Mouse (Mus musculus): ENCODE results near the gene Gdf3. TPM values are rescaled to one million over a fixed set of nuclear protein-coding genes. Genes with fewer than 3 reads are reported as not detected.
"Not testable (repeated sequence)": the region's sequence is repeated elsewhere in the genome, so short reads cannot be mapped to it uniquely, and the experiment has no call there.

The Gdf3 gene
- polyA plus RNA-seq, 1 experiment, result 8.2 TPM

- no peak overlapping the region for H3K27ac ChIP-seq (ENCODE audit: control insufficient read depth, insufficient read depth, low read depth, low read length, poor library complexity)
Observed at GRCm38 (mm10) chr6:122595637-122596036, 14.2 kb downstream of the Gdf3 start.

GRCm38 (mm10) chr6:122592905-122593304 lies 17.0 kb downstream of the Gdf3 start:
- no peak overlapping the region for H3K4me3 ChIP-seq (replicated peaks; ENCODE audit: control insufficient read depth, low read depth, low read length)
- H3K4me1 ChIP-seq (ENCODE audit: control insufficient read depth, insufficient read depth, low read length), result no peaks in the 10 kb centered on the region
- TF ChIP-seq CTCF (IDR thresholded peaks at IDR 0.05; ENCODE audit: control insufficient read depth, insufficient read depth, low read length), result no peak
- TF ChIP-seq POLR2A (IDR thresholded peaks at IDR 0.05; ENCODE audit: borderline replicate concordance, control insufficient read depth, low read depth, low read length), result no peak
- 97% methylated on average over 2 of the region's 2 CpGs for WGBS
- H3K27ac ChIP-seq (ENCODE audit: control insufficient read depth, insufficient read depth, low read depth, low read length, poor library complexity), result no peak overlapping the region

More at GRCm38 (mm10) chr6:122595637-122596036, 14.2 kb downstream of the Gdf3 start:
- TF ChIP-seq POLR2A (IDR thresholded peaks at IDR 0.05; ENCODE audit: borderline replicate concordance, control insufficient read depth, low read depth, low read length) (no peak), CTCF (IDR thresholded peaks at IDR 0.05; ENCODE audit: control insufficient read depth, insufficient read depth, low read length) (no peak)
- Histone ChIP-seq H3K4me1 (ENCODE audit: control insufficient read depth, insufficient read depth, low read length) (peaks cover 1% of the 10 kb centered on the region), H3K4me3 (replicated peaks; ENCODE audit: control insufficient read depth, low read depth, low read length) (no peak overlapping the region)
- 45% methylated on average over 7 of the region's 7 CpGs for WGBS

GRCm38 (mm10) chr6:122591027-122591758 lies 18.7 kb downstream of the Gdf3 start:
- TF ChIP-seq POLR2A (IDR thresholded peaks at IDR 0.05; ENCODE audit: borderline replicate concordance, control insufficient read depth, low read depth, low read length) (no peak), CTCF (IDR thresholded peaks at IDR 0.05; ENCODE audit: control insufficient read depth, insufficient read depth, low read length) (no peak)
- H3K4me3 ChIP-seq (replicated peaks; ENCODE audit: control insufficient read depth, low read depth, low read length), result no peak overlapping the region
- no peak overlapping the region for H3K27ac ChIP-seq (ENCODE audit: control insufficient read depth, insufficient read depth, low read depth, low read length, poor library complexity)
- 87% methylated on average over 13 of the region's 13 CpGs for WGBS
- no peaks in the 10 kb centered on the region for H3K4me1 ChIP-seq (ENCODE audit: control insufficient read depth, insufficient read depth, low read length)

GRCm38 (mm10) chr6:122579086-122579485 lies 30.8 kb downstream of the Gdf3 start:
- WGBS, result 86% methylated on average over 1 of the region's 1 CpGs
- H3K4me3 ChIP-seq (replicated peaks; ENCODE audit: control insufficient read depth, low read depth, low read length), result no peak overlapping the region
- TF ChIP-seq CTCF (IDR thresholded peaks at IDR 0.05; ENCODE audit: control insufficient read depth, insufficient read depth, low read length) (no peak), POLR2A (IDR thresholded peaks at IDR 0.05; ENCODE audit: borderline replicate concordance, control insufficient read depth, low read depth, low read length) (no peak)
- no peaks in the 10 kb centered on the region; the same call in 1 of the 2 replicates for H3K4me1 ChIP-seq (ENCODE audit: control insufficient read depth, insufficient read depth, low read length)
- no peak overlapping the region for H3K27ac ChIP-seq (ENCODE audit: control insufficient read depth, insufficient read depth, low read depth, low read length, poor library complexity)

GRCm38 (mm10) chr6:122577030-122577429 lies 32.9 kb downstream of the Gdf3 start:
- 87% methylated on average over 3 of the region's 3 CpGs for WGBS
- Histone ChIP-seq H3K27ac (ENCODE audit: control insufficient read depth, insufficient read depth, low read depth, low read length, poor library complexity) (no peak overlapping the region), H3K4me1 (ENCODE audit: control insufficient read depth, insufficient read depth, low read length) (no peaks in the 10 kb centered on the region; the same call in 1 of the 2 replicates), H3K4me3 (replicated peaks; ENCODE audit: control insufficient read depth, low read depth, low read length) (no peak overlapping the region)
- TF ChIP-seq CTCF (IDR thresholded peaks at IDR 0.05; ENCODE audit: control insufficient read depth, insufficient read depth, low read length) (no peak), POLR2A (IDR thresholded peaks at IDR 0.05; ENCODE audit: borderline replicate concordance, control insufficient read depth, low read depth, low read length) (no peak)

- H3K27ac ChIP-seq (ENCODE audit: control insufficient read depth, insufficient read depth, low read depth, low read length, poor library complexity); H3K4me1 ChIP-seq (ENCODE audit: control insufficient read depth, insufficient read depth, low read length); H3K4me3 ChIP-seq (replicated peaks; ENCODE audit: control insufficient read depth, low read depth, low read length): not testable (repeated sequence)
- 45% methylated on average over 1 of the region's 1 CpGs for WGBS
Observed at GRCm38 (mm10) chr6:122575037-122575436, 34.9 kb downstream of the Gdf3 start.

GRCm38 (mm10) chr6:122571617-122571959 lies 38.3 kb downstream of the Gdf3 start:
- peak overlapping the region; percentile 75; the same call in 1 of the 2 replicates for H3K27ac ChIP-seq (ENCODE audit: control insufficient read depth, insufficient read depth, low read depth, low read length, poor library complexity)
- 28% methylated on average over 3 of the region's 3 CpGs for WGBS
- peaks cover 6% of the 10 kb centered on the region for H3K4me1 ChIP-seq (ENCODE audit: control insufficient read depth, insufficient read depth, low read length)
- no peak overlapping the region for H3K4me3 ChIP-seq (replicated peaks; ENCODE audit: control insufficient read depth, low read depth, low read length)
- no peak for TF ChIP-seq POLR2A (IDR thresholded peaks at IDR 0.05; ENCODE audit: borderline replicate concordance, control insufficient read depth, low read depth, low read length)
- TF ChIP-seq CTCF (IDR thresholded peaks at IDR 0.05; ENCODE audit: control insufficient read depth, insufficient read depth, low read length), result no peak

- TF ChIP-seq CTCF (IDR thresholded peaks at IDR 0.05; ENCODE audit: control insufficient read depth, insufficient read depth, low read length) (no peak), POLR2A (IDR thresholded peaks at IDR 0.05; ENCODE audit: borderline replicate concordance, control insufficient read depth, low read depth, low read length) (no peak)
- Histone ChIP-seq H3K4me1 (ENCODE audit: control insufficient read depth, insufficient read depth, low read length) (peaks cover 6% of the 10 kb centered on the region), H3K4me3 (replicated peaks; ENCODE audit: control insufficient read depth, low read depth, low read length) (peak overlapping the region; percentile 57), H3K27ac (ENCODE audit: control insufficient read depth, insufficient read depth, low read depth, low read length, poor library complexity) (peak overlapping the region; percentile 93; the same call in 1 of the 2 replicates)
- WGBS, result 14% methylated on average over 8 of the region's 8 CpGs
Observed at GRCm38 (mm10) chr6:122570695-122571616, 38.9 kb downstream of the Gdf3 start.

Data from bone marrow, adult 2 months (tissue).